Mouse (Mus musculus): Measurements from ENCODE around the gene Vwa3b. TPM values are rescaled to one million over a fixed set of nuclear protein-coding genes. Genes with fewer than 3 reads are reported as not detected.

The Vwa3b gene
- total RNA-seq (2023) = not detected

GRCm38 (mm10) chr1:37025962-37026686 lies at the start of gene Vwa3b:
Gene Vwa3b, plus strand, starts transcription at chr1:37026596.

GRCm38 (mm10) chr1:37214144-37214543 lies 187.7 kb downstream of the Vwa3b start, which contains the start of gene Cnga3:
Gene Cnga3, plus strand, starts transcription at chr1:37214434.

Other genes with a start within 250 kb of the Vwa3b start
- gene Tmem131, start 82.9 kb upstream of the Vwa3b start, total RNA-seq (2023) = 10 to 100 TPM; 64.0 to 68.3 TPM
- not detected for gene Cnga3, start 187.8 kb downstream of the Vwa3b start, total RNA-seq (2023)